Mouse (Mus musculus) T-cell, adult 2 months (primary cell): ENCODE results near the gene Sntg2.

ENCODE experiments used
- DNase-seq: peaks from one replicate; pipeline ENCODE4 v3.0.0; 2022; ENCODE audit warnings: low spot score

Gene Sntg2

DNA sequence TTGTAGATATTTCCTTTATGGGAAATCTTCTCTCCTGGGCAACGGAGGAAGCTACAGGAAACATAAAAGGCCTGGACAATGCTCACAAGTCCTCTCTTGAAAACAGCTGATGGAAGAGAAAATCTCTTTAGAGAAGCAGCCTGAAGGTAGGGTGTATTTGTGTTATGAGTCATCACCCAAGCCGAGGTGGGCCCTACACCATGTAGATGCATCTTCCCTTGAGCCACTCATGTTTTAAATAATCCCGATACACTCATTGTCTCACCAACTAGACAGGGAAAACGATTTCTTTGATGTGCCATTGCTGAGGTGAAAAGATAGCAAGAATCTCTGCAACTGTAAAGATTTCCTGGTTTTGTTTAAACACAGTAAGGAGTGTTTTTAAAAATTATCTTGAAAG lies 89.4 kb downstream of the Sntg2 start:
- no peak for DNase-seq

DNA sequence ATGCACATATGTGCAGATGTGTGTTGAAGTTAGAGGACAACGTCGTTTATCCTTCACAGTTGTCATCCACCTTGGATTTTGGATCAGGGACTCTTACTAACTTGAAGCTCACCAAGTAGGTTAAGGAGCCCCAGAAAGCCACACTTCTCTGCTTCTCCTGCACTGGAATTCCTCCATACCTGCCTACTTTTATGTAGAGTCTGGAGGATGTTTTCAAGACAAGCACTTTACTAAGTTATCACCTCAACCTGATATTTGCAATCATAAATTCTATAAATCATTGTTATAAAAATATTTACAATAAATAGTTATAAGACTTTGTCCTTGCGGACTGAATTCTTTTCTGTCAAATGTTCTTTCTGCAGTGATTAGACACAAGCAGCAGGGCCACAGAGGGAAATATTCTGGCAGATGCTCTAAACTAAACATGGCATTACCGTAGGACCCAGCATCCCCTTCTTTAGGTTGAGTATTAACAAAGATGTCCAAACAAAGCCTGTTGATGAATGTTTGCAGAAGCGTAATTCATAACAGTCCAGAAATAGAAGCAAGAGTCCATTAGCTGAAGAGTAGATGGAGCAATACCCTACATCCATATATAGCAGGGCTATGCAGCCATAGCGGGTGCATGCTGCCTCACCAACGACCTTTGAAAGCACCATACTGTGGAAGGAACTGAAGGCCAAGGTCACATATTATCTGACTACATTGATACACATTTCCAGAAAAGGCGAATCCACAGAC lies 100.8 kb downstream of the Sntg2 start:
- no peak for DNase-seq

DNA sequence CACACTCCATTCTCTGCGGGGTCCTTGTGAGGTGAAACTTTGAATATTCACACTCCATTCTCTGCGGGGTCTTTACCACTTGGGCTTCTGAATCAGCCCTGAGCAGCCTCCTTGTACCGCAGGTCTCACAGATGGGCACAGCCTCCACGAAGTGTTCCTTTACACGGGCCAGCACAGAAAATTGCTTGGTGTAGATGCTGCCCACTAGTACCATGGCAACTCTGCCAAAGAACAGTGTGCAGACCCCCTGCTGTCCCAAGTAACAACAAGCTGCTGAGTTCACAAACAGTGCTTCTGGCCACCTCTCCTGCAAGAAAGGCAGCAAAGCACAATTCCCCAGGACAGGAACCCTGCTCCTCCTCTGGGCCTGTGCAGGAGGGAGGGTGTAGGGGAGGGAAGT lies 109.0 kb downstream of the Sntg2 start:
- DNase-seq = no peak

DNA sequence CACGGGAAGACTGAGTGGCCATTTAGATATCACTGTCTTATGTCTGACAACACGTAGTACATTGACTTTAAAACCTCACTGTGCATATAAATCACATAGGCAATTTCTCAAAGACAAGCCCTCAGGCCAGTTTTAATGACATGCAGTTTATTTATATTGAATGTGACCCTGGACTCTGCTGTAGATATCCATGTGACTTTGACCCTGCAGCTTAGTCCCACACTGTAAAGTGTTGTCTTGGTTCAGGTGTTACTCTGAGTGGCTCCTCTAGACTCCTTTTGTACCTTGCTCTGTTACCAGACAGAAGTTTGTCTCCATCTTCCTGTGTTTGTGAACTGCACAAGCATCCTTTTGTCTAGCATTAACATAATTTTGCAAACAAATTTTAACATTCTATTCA lies 112.0 kb downstream of the Sntg2 start:
- no peak for DNase-seq

DNA sequence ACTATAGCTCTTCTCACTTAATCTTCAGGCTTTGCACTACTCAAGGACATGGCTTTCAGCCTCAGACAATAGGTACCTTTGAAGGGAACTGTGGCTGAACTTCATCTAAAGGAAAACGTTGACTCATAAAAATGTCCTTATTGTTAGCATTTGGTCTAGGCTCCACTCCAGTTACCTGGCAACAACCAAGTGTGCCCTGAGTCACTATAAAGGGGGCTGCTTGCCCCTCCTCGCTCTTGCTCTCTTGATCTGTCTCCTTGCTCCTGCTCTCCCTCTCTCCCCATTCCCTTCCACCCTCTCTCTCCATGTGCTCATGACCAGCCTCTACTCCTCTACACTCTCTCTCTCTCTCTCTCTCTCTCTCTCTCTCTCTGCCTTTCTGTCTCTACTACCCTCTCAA lies 114.5 kb downstream of the Sntg2 start:
- no peak for DNase-seq

DNA sequence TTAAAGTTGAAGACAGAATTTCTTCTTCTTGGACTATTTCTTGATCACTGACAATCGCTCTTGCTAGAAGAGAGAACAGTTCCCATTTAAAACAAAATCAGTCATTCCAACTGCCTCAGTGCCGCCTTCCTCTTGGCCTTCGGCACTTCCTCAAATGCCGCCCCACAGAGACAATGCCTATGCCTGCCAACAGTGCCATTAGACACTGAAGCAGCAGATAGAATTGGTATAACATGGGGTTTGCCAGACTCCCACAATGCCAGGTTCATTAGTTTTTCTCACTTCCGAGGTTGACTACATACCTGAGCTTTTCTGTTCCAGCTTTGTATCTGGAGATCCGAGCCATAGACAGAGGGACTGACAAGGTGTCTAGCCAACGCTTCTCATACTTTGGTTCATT lies 115.5 kb downstream of the Sntg2 start:
- no peak for DNase-seq

DNA sequence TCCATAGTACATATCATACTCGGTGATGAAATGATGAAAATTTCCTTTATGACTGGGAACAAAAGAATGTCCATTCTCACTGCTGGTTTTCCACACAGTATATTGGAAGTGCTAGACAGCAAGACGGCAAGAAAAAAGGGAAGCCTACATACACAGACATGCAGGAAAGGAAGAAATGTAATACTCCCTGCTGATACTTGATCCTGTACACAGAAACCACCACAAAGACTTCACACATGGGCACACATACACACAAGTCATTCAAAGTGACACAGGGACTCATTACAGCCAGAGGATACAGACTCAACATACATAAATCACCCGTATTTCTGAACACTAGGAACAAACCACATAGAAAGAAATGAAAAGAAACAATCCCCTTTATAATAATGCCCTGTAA lies 117.0 kb downstream of the Sntg2 start:
- DNase-seq = no peak

DNA sequence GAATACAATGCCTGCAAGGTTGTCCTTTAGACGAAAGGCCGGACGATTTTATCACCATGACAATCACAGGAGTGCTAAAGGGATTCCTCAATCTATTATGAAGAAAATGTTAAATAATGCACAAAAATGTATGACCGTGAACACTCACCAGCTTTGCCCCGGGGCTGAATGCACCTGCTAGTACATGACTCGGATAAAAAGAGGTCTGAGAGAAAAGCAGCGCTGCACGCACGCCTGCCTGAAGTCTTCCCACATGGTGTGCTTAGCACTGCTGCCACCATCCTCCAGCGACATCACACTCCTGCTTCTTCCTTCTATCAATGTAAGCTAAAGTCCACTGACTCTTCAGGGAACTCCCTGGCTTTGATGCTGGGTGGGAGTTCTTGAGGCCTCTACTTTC lies 118.6 kb downstream of the Sntg2 start:
- no peak for DNase-seq

DNA sequence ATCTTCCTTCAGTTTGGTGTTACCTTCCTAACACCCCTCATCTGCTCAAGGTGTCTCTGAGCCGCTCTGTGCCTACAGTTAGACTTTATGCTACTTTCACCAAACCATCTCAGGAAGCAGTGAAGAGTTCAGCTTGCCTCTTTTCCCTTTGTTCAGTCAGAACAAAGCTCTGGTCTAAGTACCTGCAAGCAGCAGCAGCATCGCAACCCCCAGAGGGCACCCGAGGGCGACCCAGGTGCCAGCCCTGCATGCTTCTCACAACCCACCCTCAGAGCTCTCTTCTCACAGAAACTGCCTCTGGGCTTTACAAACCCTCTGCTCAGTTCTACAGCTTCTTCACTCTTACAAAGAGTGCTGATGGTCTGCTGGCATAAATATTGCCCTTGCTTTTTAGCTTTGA lies 120.8 kb downstream of the Sntg2 start:
- no peak for DNase-seq

DNA sequence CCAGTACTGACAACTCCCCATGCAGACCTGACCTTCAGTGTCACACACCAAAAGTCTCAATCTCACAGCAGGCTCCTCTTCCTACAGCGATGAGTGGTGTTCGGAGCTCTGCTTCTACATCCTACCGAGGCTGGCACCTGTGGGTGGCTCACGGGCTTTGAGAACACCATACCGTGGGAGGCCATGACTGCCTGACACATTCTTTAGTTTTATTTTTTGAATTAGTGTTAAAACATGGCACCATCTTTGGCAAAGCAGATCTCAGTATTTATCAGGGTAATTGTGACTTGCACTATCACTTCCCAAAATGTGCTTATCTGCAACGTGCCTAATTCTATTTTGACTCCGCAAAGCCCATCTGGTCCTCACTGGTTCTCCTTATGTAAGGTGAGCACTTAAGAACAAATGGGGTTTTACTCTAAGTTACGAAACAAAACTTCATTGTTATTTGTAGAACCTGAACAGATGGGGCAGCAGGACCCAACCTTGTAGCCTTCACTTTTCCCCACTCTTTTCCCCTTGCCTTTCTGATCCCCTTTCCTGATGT lies 121.8 kb downstream of the Sntg2 start:
- no peak for DNase-seq

DNA sequence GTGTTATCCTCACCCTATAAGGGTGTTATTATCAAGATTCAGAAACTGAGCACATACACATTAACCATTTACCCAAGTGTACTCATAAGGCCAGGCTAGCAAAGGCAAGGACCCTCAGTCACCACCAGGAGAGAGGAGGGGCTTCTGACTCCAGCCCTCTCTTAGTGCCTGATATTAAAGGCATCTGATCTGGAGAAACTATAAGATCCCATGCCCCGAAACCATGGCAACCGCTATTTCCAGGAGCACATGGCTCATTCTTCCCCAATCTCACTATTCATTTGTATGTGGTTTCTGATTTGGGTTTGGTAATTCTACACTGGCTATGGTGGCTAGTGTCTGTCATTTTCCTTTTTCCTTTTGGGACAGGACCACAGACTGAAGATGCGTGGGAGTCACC lies 124.1 kb downstream of the Sntg2 start:
- DNase-seq = no peak

DNA sequence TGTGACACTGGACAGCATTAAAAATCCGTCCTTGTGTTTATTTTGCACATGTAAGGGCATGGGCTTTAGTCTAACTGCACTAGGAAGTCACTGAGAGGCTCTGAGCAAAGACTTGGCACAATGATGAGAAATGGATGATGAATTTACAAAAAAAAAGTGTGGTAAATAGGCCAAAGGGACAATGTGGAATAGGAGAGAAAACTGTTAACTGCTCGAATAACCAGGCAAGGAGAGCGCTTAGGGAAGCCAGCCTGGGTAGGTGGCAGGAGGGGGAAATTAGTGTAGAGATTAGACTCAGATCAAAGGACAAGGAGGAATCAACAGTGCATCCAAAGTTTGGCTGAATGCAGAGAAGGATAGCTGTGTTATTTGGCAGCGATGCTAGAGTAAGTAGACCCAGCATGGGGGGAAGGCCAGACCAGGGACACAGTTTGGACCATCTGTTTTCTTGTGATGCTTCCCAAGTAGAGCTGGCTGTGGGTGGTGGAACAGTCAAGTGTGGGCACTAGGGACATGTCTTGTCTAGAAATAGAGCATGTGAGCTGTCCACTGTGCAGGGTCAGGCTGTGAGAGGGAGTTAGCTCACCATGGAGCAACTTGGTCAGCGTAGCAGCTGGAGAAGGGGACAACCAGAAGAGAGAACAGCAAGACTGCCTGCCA lies 126.8 kb downstream of the Sntg2 start:
- no peak for DNase-seq

DNA sequence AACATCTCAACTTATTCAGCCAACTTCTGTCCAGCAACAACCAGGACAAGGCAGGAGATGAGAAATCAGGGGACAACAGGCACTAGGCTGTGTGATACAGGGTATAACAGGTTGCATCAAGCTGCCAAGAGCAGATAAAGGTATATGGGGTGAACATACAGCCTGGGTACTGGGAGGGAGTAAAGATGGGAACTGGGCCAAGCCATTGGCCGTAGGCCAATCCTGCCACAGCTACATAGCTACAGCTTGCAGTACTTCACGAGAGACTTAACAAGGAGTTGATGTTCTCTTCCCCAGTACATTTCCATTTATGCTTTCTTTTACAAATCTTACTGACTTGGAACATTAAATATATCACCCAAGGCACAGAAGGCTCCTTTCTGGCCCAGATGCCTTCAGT lies 129.0 kb downstream of the Sntg2 start:
- no peak for DNase-seq

DNA sequence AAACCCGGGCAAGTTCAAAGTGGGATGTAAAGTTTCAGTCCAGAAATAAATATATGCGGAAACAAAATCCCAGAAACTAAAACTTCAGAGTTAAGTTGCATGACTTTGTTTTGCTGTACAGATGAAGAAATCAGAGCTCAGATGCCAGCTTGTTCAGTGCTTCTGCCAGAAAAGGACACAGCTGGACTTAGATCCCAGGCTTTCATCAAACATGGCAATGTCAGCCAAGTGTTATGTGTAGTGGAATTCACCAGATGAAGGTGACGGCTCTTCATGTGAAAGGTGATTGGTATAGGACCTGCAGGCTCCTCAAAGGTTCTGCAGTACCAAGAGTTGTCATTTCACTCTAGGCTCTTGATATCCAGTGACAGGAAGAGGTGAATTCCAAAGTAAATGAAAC lies 132.3 kb downstream of the Sntg2 start:
- DNase-seq = no peak

DNA sequence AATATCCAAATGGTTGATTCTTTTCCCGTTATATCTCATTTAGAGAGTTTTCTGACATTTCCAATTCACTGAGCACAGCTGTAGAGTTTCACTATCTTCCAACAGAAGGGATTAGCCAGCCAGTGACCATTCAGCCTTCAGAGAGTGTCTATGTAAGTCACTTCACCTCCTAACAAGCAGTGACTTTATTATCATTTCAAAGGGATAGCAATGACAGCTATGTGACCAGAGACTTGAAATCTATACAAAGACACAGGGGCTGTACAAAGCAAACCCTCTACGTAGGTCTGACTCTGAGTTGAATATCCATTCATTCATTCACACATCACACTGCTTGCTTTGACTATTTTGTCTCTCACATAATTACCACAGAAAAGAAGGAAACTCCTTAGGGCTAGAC lies 138.2 kb downstream of the Sntg2 start:
- DNase-seq = no peak

DNA sequence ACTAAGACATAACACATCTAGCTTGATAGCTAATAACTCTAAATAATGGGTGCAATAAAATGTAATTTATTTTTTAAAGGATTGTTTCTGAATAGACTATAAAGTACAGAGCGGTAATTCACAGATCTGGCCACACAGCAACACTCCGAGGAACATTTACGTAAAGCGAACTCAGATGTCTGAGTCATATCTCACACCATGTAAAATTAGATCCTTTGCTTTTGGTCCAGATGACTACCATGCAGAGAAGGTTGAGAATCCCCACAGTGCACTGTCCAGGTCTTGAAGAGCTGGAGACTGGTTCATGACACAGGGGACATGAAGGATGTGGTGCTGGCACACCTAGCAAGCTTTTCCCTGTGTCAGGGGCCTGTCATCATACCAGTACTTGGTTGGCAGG lies 145.2 kb downstream of the Sntg2 start:
- DNase-seq = no peak

DNA sequence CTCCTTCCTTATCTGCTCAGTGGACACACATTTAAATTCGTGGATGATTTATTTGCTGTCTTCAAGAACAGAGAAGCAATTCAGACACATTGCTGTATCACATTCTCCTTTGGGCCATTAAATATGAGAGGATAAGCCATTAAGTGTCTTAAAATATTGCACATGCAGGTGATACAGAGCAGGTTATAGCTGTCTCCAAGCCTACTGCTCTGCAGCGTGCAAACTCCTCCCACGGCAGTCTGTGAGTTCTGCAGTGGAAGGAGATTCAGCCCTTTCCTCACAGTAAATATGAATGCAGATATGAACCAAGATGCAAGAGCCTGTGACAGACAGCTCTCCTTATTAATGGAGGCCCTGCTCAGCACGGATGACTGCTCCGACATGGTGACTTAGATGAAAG lies 146.9 kb downstream of the Sntg2 start:
- no peak for DNase-seq

DNA sequence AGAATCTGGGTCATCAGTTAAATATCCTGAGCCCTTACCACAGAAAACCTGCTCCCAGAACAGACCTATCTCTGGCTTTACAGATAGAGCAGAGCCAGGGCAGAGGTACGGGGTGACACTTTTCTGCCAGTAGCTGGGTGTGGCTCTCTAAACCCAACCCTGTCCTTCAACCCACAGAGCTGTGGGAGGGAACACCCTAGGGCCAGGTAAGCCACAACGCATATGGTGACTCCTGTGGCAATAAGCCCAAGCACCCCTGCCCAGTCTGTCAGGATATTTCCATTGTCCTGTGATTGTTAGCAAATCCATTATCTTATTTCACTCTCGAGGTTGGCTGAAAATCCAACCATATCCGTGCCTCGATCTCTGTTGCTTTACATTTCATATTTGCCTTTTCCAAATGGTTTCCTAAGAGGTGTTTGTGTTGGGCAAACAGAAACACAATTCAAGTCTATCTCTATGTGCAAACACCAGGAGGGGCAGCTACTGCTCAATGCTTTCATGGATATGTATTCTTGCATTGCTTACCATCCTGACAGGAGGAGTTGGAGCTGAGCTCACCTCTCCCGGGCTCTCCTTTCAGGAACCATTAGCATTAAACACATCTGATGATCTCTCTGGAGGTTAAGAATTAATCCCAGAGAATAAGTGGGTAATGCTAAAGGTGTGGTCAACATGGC lies 156.3 kb downstream of the Sntg2 start:
- DNase-seq = no peak

DNA sequence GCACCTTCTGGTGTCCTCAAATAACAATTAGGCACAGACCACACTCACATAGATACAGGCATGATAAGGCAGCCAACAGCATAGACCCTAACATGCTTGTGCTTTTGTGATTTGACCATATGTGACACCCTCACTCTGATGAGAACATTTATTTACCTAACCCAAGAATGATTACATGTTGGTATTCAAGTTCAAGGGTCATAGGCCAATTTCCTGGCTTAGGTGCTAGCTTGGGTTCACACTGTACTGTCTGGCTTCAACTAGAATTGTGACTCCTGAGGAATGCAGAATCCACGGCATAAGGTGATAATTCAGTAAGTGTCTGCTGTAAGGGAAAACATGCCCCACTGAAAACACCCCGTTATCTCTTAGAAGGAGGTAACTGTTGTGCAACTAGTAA lies 158.4 kb downstream of the Sntg2 start:
- no peak for DNase-seq

DNA sequence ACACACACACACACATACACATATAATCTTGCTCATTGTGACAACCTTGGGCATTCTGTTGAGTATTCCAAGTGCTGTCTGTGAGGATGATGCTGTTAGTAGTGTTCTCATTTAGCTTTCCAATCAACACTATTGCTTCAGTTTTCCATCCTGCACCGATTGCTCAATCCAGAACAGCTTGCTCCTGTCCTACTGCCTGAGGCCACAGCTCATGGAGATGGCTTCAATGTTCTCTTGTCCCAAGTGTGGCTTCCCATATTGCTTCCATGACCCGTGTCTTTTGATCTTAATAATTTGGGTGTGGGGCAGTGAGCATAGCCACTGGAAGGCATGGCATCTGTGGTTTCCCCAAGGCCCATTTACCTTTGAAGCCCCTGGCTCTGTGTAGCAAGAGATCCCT lies 162.8 kb downstream of the Sntg2 start:
- no peak for DNase-seq

DNA sequence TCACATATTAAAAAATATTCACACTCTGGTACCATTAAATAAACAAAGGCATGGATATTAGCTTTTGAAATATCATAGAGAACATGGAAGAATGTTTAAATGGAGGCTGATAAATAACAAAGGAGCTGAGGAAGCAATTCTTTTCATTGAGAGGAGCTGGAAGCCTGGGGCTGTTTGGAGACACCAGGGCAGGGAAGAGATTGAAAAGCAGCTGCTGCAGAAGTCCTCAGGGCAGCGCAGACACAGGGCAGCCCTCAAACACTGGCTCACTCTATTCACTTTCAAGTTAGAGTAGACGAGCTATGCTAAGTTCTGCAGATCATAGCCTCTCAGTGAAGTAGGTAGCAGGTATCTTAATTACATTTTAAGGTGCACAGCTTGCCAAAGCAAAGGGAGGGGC lies 164.6 kb downstream of the Sntg2 start:
- no peak for DNase-seq

DNA sequence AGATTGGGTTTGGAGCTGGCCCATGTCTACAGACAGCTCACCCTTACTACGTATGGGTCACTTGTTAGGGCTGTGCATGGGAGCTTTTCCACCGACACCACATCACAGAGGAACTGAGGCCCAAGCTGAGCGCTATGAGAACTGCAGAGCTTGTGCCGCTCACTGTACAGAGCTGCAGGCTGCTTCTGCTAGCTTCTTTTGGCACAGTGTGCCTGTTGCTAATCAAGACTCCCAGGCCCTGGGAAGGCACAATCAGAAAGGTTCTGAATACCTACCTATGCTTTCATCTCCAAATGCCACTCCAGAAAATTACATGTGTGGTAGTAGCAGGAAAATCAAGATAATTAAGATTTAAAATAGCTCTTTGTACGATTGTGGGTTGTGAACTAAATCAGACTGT lies 165.1 kb downstream of the Sntg2 start:
- no peak for DNase-seq

DNA sequence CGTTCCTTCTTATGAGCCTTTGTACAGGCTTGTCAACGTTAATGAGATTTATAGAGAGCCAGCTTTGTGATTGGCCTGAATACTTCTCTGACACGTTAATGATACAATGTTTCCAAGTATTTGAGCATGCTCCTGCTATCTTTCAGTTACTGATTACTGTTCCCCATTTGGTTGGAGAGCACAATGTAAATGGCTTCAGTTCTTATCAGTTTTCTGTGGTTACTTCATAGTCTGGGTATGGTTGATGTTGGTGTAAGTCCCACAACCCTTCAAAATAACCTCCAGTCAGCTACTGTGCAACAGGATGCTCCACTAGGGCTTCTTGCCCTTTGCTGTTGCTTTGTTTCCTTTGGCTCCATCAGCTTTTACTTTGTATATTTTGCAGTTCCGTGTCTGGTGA lies 168.7 kb downstream of the Sntg2 start:
- DNase-seq = no peak
